Mouse (Mus musculus): ENCODE measurements around the gene Trpv4.

The Trpv4 gene

GRCm38 (mm10) chr5:114669014-114669413, 10.8 kb upstream of the Trpv4 start:
- in situ Hi-C loops (cut with MboI; ENCODE audit: unreplicated experiment in 2 of 2): loop anchor here (5.0 kb wide), 1 partner anchor 37 kb away; no protein-coding TSS in a partner anchor

GRCm38 (mm10) chr5:114667228-114667856, 9.1 kb upstream of the Trpv4 start:
- in situ Hi-C loops (cut with MboI; ENCODE audit: unreplicated experiment in 2 of 2): loop anchor here (5.0 kb wide), 1 partner anchor 35 kb away; no protein-coding TSS in a partner anchor

- in situ Hi-C loops (cut with MboI; ENCODE audit: unreplicated experiment in 2 of 2): loop anchor here (5.0 kb wide), 1 partner anchor 34 kb away; no protein-coding TSS in a partner anchor
Observed at GRCm38 (mm10) chr5:114666659-114667058, 8.4 kb upstream of the Trpv4 start.

DNA sequence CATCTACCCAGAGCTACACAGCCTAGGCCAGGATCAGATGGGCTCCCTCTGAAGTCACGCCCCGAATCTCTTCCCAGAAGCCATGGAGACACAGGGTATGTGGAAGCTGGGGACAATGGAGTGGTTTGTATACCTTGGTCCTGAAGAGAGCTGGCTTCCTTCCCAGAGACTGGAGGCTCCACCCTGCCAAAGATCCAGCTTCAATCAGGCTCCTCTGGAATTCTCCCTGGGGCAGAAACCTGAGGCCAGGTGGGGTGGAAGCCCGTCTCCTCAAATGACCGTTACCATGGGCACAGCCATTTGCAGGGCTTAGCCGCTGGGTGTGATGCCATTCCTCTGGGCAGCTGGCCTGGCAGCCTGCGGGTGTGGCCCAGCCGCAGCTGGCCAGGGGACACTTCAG, 6.5 kb upstream of the Trpv4 start:
- in situ Hi-C loops (cut with MboI; ENCODE audit: unreplicated experiment in 2 of 2): loop anchor here (5.0 kb wide), 1 partner anchor 32 kb away; no protein-coding TSS in a partner anchor

DNA sequence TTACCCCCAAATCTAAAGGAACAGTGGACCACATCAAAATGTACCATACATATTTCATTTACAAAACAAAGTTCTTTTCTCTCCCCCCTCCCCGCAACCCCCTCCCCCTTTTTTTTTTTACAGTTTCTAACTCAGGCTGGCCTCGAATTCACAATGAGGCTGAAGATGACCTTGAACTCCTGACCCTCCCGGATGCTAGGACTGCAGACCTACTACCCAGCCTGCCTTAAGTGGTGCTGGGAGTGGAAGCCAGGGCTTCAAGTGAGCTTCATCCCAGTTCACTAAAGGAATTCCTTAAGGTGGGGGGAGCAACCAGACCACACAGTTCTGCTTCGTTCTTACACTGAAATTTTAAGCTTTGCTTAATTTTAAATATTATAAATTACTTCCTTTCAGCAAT, 5.9 kb upstream of the Trpv4 start:
- in situ Hi-C loops (cut with MboI; ENCODE audit: unreplicated experiment in 2 of 2): no loop called here

DNA sequence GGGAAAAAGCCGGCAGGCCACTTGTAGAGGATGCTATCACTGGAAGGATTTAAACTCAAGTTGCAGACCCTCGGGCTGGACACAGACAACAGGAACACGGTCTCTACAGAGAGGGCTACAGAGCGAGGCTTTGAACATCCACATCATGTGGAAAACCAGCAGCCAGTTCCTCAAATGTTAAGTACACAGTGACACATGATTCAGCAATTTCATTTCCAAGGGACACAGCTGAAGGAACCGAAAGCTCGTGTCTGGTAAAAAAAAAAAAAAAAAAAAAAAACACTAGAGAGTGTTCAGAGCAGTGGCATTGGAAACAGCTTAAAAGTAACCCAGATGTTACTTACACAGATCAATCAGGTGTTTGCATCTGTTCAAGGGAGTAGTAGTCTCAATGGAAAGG, 2.8 kb upstream of the Trpv4 start:
- in situ Hi-C loops (cut with MboI; ENCODE audit: unreplicated experiment in 2 of 2): no loop called here

GRCm38 (mm10) chr5:114657426-114657825, 795 bp downstream of the Trpv4 start:
- in situ Hi-C loops (cut with MboI; ENCODE audit: unreplicated experiment in 2 of 2): no loop called here

DNA sequence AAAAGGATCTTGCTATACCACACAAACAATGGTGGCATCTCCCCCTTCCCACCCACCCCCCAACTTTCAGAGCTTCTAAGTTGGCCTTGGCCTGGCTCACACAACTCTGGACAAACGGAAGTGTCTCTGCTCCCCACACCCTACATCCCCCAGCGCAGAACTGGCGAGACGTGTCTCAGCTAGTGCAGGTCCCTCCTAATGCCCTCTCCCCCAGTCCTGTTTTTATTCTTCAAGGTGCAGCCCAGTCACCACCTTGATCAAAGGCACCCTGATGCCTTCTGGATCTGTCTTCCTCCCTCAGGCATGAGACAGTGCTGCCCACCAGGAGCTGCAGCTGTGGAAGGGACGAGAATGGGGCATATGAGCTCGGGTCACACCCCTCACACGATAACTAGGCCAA, 1.9 kb downstream of the Trpv4 start:
- in situ Hi-C loops (cut with MboI; ENCODE audit: unreplicated experiment in 2 of 2): no loop called here

DNA sequence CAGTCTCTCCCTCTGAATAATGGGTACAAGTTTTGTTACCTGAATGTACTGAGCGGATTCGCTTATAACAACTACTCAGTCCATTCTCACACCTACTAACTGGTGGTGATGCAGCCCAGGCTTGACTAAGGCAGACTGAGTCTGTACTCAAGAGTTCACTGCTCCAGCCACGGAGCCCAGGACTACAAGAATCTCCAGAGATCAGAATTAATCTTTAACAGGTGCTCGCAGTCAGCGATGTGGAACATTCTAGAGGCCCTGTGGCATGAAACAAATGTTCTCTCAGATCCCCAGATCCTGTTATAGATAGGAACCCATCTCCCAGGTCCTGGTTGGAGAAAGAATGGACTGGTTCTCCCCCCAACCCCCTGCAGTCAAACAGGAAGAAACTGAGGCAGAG, 2.5 kb downstream of the Trpv4 start:
- in situ Hi-C loops (cut with MboI; ENCODE audit: unreplicated experiment in 2 of 2): no loop called here

DNA sequence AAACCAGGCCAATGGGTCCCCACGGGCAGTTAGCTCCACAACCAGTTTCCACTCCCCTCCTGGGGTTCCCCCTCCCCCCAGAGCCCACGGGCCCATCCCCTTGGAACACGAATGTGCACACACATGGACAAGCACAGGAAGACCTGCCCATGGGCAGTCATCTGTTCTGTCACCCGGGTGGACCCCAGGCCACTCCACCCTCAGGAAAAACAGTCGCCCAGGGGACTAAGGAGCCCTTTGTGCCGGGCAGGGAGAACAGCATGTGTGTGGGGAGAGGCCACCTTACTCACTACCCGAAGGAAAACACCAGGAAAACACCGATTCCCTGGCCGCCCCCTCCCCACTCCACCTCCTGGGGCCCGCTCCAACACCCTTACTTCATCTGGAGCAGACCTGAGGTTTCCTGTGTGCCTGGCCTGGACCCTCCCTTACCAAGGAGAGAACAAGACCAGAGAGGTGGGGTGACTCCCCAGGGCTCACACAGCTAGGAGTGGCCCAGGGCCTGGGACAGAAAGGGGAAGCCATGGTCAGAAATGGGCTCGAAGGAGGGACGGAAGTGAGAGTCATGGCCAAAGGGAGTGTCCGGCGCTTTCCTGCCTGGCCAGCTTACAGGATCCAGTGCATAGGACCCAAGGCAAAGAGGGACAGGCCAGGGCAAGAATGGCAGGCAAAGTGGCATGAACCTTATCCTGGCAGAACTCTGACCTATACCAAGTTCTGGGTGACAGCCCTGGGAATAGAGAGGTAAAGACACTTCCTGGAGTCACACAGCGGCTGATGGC, 4.4 kb downstream of the Trpv4 start:
- in situ Hi-C loops (cut with MboI; ENCODE audit: unreplicated experiment in 2 of 2): no loop called here

GRCm38 (mm10) chr5:114651449-114651848, 6.8 kb downstream of the Trpv4 start:
- in situ Hi-C loops (cut with MboI; ENCODE audit: unreplicated experiment in 2 of 2): no loop called here

GRCm38 (mm10) chr5:114651002-114651401, 7.2 kb downstream of the Trpv4 start:
- in situ Hi-C loops (cut with MboI; ENCODE audit: unreplicated experiment in 2 of 2): no loop called here

GRCm38 (mm10) chr5:114648728-114649311, 9.4 kb downstream of the Trpv4 start:
- in situ Hi-C loops (cut with MboI; ENCODE audit: unreplicated experiment in 2 of 2): no loop called here

DNA sequence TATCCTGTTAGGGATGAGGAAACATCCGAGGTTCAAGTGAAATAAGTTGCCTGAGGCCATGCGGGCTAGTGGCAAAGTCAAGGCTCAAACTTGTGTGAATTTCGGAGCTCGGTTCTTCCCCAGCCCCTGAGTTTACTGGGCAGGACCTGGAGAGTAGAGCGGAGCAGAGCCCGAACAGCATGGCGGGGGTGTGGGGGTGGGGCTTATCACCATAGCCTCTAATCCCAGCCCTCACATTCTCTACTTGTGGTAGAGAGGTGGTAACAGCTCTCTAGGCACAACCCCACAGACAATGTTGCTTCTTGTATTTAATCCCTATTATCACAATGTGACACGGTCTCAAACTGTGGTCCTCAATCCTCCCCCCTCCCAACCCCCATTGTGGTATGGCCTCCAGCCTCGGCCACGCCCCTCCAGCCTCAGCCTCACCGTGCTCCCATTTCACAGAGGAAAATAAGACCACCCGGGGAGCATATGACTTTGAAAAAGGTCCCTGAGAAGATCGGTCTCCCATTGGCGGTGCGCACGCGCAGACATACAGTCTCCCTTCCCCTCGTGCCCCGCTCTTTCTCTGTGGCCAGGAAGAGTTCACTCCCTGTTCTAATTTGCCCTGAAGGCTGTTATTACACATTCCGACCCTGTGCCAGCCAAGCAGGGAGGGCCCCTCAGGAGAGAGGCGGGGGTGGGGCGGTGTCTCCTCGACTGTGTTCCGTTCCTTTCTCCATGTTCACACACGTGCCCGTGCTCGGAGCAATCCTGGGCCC, 10.8 kb downstream of the Trpv4 start:
- in situ Hi-C loops (cut with MboI; ENCODE audit: unreplicated experiment in 2 of 2): no loop called here

DNA sequence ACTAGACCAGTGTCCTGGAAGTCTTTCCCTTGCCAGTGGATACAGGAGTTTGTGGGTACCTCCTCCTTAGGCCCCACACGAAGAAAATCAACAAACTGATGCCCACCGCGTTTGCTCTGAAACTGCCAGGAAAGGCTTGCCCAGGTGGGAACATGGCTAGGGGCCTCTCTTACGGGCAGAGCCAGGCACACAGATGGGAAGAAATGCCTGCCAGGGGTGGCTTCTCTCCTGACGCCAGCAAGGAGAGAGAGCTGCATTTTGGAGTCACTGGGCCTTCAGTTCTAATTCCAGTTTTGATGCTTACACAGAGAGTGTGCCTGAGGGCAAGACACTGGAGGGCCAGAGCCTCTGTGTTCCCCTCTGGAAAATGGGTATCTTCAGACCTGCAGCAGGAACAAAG, 12.3 kb downstream of the Trpv4 start:
- in situ Hi-C loops (cut with MboI; ENCODE audit: unreplicated experiment in 2 of 2): no loop called here

DNA sequence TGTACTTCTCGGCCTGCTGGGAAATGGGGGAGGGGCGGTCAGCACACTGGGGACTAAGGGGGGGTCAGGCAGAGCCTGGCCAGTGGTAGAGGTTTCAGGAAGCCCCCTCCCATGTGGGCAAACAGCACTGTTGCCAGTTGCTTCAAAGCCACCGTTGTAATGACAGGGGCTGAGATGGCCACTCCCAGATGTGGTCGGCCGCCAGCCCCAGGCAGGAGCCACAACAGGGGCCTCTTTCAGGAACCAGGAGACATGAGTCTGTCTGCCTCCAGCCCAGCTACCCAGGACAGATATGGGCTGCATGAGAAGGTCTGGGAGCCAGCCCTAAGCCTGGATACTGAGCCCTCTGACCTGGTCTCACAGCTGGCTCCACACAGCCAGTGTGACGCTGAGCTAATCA, 13.3 kb downstream of the Trpv4 start:
- in situ Hi-C loops (cut with MboI; ENCODE audit: unreplicated experiment in 2 of 2): no loop called here

GRCm38 (mm10) chr5:114640809-114641208, 17.4 kb downstream of the Trpv4 start:
- in situ Hi-C loops (cut with MboI; ENCODE audit: unreplicated experiment in 2 of 2): no loop called here

DNA sequence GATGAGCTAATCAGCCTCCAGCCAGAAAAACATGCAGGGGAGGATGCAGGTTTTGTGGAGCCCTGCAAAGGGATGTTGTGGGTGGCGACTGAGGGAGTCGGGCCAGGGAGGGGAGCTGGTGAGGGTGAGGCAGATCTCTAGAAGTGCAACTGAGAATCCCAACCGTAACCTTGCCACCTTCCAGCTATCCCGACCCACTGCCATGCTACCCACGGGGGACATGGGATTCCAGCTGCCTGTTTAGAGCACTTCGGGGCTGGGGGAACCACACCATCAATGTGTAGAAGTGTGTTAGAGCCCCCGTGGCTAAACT, 18.6 kb downstream of the Trpv4 start:
- in situ Hi-C loops (cut with MboI; ENCODE audit: unreplicated experiment in 2 of 2): loop anchor here in 1 of 2 experiments (5.0 kb wide), 1 partner anchor 268 kb away; no protein-coding TSS in a partner anchor

- in situ Hi-C loops (cut with MboI; ENCODE audit: unreplicated experiment in 2 of 2): loop anchor here in 1 of 2 experiments (5.0 kb wide), 1 partner anchor 268 kb away; no protein-coding TSS in a partner anchor
Observed at GRCm38 (mm10) chr5:114638769-114639644, 19.2 kb downstream of the Trpv4 start.

DNA sequence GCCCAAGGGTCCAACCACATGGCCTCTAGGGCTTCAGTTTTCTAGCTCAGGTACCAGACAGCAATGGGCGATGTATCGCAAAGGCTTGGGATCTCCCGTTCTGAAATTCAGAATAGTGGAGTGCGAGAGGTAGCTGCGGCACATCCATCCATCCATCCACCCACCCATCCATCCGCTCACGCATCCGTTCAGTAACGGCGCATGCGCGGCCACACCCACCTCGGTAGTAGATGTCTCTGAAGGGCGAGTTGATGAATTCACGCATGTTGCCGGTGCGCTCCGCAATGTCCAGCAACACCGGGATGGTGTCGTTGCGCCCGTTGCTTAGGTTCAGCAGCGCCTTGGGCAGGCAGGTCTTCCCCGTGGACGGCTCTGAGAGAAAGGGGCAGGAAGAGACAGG, 22.1 kb downstream of the Trpv4 start:
- in situ Hi-C loops (cut with MboI; ENCODE audit: unreplicated experiment in 2 of 2): loop anchor here in 1 of 2 experiments (5.0 kb wide), 1 partner anchor 271 kb away; no protein-coding TSS in a partner anchor

Data from v-Abl transformed pro-B cells (cell line).